Mouse (Mus musculus) thymus, postnatal 14 days (tissue): ENCODE data around the gene Lrrc58.
A peak's percentile ranks its signal among the peaks of the same experiment; 100 is the strongest.

Source experiments
- DNase-seq: peaks from one replicate; pipeline ENCODE4 v3.0.0; 2021

Lrrc58 gene

DNA sequence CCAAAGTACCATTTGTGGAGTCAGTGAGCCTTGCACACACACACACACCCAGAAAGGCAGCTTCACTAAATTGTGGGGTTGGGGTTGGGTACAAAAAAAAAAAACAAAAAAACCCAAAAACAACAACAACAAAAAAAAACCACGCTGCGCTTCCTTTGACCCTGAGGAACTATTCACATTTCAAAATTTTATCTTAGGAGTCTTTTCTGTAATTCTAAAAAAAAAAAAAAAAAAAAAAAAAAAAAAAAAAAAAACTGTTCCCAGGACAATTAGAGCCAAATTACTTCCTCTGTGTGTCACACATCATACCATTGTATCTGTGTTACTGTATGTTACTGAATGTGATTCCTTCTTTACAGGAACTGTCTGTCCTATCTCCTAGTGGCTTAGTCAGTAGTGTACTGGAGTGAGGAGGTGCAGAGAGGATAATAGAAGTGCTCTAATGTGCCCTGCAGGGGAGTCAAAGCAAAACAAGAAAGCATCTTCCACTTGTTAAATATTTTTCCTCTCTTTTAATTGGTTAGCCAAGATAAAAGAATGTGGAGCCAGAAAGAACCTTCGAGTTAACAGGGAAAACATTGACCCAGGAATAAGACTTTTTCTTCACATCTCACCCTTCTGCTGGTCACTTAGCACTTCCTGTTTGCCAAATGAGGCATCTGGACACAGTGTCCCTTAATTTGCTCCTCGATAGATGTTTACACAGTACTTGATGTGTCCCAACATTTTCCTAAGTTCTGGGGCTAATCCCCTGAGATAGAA lies 1.5 kb downstream of the Lrrc58 start:
- no peak for DNase-seq

DNA sequence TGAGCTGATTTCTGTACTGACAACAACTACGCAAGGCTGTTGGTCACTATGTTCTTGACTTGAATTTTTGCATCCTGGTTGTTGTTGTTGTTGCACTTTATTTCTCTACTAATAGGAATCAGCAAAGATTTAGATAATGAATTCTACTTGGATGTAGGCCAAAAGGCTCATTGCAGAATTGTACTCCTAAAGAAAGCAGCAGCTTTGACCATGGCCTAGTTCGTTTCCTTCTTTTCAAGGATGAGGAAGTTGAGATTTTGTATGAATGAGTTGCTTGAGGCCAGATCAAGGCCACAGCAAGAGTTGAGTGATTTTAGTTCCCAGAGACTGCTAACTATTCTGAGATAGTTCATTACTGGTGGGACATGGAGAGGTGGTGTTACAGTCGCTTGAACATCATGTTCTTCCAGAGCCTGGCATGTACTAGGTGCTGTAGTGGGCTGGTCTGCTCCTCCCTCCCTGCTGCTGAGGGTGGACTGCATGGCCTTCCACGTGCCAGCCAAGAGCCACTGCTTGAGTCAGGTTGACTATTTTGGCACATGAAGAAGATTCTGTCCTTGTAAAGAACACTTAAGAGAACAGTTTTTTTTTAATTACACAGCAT lies 3.0 kb downstream of the Lrrc58 start:
- DNase-seq = no peak

- no peak for DNase-seq
Observed at GRCm38 (mm10) chr16:37874501-37875235, 6.5 kb downstream of the Lrrc58 start.

DNA sequence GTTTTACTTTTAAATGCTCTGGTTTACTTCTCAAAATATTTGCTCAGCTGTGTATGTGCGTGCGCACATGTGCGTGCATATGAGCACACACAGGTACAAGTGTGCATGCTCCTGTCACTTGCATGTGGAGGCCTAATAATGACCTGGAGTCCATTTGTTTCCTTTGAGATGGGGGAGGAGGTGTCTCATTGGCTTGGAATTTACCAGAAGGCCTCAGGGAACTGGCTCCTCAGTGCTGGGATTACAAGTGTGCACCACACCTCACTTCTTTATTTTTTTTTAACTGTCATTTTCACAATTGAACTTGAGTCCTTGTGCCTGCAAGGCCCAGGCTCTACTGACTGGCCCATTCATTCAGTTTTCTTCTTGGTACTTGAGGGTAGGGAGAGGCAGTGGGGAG lies 9.2 kb downstream of the Lrrc58 start:
- DNase-seq = no peak

- no peak for DNase-seq
Observed at GRCm38 (mm10) chr16:37878951-37879505, 10.8 kb downstream of the Lrrc58 start.

DNA sequence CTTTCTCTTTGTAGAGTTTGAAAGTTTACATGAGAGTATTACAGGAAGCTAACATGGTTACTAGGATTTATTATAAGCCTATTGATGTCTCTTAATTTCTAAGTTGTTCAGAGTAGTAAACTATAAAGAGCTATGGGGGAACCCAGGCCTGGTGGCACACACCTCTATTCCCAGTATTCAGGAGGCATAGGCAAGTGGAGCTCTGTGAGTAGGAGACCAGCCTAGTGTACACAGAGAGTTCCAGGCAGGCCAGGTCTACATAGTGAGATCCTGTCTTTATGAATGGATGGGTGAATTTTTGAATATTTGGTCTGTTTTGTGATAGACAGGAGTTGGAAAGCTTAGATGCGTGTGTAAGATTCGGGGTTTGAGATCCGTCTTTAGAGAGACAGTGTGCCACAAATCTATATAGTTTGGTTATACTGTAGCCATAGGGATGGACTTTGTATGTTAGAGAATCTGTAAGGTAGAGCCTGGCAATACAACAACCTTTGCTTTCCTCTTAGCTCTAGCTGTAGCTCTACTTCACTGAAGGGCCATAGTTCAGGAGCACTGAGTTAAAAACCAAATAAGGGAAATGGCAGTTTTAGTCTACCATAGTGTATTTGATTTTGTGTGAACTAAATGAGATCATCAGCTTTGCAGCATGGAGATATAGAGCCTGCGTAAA lies 11.7 kb downstream of the Lrrc58 start:
- no peak for DNase-seq

DNA sequence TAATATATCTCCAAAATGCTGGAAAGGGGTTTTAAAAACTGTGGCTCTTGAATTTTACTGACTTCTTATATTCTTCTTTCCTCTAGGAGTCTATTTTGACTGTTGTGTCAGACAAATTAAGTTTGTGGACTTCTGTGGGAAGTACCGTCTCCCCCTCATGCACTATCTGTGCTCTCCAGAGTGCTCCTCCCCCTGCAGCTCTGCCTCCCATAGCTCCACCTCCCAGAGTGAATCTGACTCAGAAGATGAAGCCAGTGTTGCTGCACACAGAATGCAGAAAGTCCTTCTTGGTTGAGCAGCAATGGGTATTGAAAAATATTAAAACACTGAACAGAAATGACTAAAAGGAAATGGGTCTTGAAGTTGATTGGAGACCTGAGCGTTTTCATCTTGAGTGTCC lies 13.0 kb downstream of the Lrrc58 start:
- DNase-seq = no peak

- no peak for DNase-seq
Observed at GRCm38 (mm10) chr16:37888986-37889385, 20.8 kb downstream of the Lrrc58 start.

DNA sequence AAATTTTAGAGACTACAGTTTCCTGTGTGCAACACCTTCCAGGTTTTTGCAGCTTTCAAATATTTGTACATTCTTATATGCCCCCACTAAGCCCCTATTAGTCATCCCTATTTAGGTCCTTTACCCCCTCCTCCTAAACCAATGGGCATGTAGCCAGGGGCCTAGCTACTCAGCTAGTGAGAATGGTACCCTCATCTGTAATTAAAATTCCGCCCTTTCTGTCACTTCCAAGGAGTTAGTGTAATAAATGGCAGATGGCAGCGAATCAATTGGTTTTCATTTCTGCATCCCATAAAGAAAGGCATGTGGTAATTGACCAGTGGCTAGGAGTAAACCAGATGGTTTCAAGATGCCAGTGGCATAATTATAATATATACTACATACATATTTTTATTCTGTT lies 24.5 kb downstream of the Lrrc58 start:
- DNase-seq = no peak

- DNase-seq = no peak
Observed at GRCm38 (mm10) chr16:37893381-37893780, 25.2 kb downstream of the Lrrc58 start.

DNA sequence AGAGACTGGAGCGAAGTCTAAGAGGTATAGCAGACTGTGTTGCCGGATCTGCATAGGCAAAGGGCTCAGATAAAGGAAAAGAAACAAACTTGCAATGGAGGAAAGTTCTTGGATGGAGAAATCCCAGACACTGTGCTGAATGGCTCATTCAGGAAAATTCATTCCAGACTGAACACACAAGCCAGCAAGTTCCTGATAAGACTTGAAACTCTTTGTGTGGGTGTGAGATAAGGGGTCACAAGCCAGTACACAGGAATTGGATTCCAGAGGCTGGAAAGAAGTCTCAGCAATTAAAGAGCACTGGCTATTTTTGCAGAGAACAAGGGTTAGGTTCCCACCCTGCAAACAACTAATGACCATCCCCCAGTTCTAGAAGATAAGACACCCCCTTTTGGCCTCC lies 25.8 kb downstream of the Lrrc58 start:
- DNase-seq = no peak

- no peak for DNase-seq
Observed at GRCm38 (mm10) chr16:37898790-37899189, 30.6 kb downstream of the Lrrc58 start.

- no peak for DNase-seq
Observed at GRCm38 (mm10) chr16:37899357-37899756, 31.2 kb downstream of the Lrrc58 start.

DNA sequence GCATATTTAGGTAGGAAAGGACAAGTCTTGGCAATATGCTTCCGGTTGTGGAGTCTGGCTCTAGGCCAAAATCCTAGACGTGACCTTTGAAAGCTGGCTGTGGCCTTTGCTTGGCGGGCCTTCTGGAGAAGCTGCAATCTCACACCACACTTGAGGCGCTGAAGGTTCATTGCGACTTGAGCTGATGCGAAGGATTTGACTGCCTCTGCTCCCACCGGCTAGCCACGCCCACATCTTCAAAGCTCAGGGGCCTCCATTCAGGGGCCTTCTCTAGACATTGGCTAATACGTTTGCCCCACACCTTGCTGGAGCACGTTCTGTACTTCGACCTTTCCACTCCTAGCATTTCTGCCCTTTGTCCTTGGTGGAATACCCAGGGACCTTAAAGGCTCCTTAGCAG lies 33.1 kb downstream of the Lrrc58 start:
- no peak for DNase-seq

- no peak for DNase-seq
Observed at GRCm38 (mm10) chr16:37906456-37906855, 38.3 kb downstream of the Lrrc58 start.

DNA sequence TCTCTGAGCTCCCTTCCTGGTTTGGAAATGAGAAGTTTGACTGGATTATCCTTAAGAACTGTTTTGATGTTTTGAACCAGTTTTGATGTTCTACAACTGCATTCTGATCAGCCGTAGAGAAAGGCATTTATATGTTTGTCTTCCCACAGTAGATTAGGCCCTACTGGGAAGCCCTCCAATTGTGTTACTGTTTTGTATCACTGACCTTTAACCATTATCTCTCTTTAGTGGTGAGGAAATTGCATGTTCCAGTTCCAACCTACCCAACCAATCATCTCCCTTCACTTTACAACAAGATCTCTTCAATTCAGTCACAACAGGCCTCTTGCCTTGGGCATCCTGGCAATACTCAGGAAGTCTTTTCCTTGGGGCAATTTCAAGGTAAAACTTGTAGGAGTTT lies 42.9 kb downstream of the Lrrc58 start:
- DNase-seq = no peak

- DNase-seq = peak; percentile 48
Observed at GRCm38 (mm10) chr16:37916138-37916817, 48.1 kb downstream of the Lrrc58 start, which contains the start of gene Gpr156. TSS of gene Gpr156 (plus strand) at chr16:37916496.

GRCm38 (mm10) chr16:37916818-37917201 lies 48.6 kb downstream of the Lrrc58 start:
- peak; percentile 74 for DNase-seq

DNA sequence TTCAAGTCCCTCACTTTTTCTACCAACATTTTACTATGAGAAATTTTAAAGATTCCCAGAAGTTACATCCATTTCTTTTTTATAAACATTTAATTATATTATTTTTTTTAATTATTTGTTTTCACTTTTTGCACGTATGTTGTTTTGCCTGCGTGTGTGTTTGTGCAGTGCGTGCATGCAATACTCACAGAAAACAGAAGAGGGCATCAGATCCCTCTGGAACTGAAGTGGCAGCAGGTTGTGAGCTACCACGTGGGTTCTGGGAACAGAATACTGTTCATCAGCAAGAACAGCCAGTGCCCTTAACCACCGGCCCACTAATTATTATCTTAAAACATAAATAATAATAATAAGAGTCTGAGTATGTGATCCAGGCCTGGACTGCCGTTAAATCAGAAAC lies 50.8 kb downstream of the Lrrc58 start:
- DNase-seq = no peak

DNA sequence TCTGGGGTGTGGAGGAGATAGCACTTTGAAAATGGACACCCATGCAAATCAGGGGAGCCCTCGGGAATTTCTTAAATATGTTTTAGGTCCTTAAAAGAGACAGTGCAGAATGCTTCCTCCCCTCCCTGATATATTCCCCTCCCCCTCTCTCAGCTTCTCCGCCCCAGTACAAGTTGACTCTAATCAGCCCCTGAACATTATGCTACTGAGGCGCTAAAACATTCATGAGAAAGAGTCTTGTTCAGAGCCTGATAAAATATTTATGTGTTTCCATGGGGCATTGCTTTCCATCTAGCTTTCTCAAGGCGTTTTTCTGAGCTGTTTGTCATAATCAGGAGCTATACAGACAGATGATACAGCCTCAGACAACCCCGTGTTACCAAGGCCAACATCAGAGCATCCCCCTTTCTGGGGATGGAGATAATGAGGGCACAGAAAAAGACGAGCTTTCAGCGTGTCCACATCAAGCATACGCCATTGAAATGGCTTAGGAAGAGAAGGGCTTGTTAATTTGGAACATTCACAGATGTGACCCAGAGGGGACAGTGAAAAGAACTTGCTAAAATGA lies 52.7 kb downstream of the Lrrc58 start:
- no peak for DNase-seq

DNA sequence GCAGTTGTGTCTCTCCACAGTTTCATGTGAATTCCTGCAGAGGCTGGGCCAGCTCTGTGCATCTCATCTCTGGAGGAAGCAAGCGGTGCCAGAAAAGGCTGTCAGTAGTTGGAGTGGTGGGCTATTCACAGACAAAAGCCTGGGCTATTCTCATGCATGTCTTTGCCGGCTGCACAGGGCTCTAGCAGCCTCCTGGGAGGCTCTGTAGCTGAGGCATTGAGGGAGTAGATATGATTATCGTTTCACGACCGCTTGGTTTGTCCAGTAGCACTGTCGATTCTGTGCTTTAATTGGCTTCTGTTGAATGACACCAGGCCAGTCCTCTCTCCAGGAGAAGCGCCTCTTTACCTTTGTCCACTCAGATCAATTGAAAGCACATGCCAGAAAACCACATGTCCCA lies 57.9 kb downstream of the Lrrc58 start:
- no peak for DNase-seq

- DNase-seq = no peak
Observed at GRCm38 (mm10) chr16:37927117-37927516, 58.9 kb downstream of the Lrrc58 start.
